Mouse (Mus musculus): ENCODE measurements around the gene Pip5k1b. TPM values are rescaled to one million over a fixed set of nuclear protein-coding genes. Genes with fewer than 3 reads are reported as not detected.

Pip5k1b gene
- total and polyA plus RNA-seq, 3 experiments, result 4.3 to 18.7 (median 14.2) TPM

DNA sequence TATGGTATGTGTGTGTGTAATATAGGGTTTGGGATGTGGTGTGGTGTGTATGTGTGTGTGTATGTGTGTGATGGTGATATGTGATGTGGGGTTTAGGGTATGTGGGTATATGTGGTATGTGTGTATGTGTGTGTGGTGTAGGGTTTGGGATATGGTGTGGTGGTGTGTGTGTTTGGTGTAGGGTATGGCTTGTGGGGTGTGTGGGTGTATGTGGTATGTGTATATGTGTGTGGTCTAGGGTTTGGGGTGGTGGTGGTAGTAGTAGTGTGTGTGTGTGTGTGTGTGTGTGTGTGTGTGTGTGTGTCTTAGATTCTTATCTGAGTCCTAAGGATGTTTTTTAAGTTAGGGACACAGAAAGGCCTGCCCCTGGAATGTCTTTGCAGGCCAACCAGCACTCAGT lies 37.3 kb downstream of the Pip5k1b start:
- DNase-seq, result no peak

DNA sequence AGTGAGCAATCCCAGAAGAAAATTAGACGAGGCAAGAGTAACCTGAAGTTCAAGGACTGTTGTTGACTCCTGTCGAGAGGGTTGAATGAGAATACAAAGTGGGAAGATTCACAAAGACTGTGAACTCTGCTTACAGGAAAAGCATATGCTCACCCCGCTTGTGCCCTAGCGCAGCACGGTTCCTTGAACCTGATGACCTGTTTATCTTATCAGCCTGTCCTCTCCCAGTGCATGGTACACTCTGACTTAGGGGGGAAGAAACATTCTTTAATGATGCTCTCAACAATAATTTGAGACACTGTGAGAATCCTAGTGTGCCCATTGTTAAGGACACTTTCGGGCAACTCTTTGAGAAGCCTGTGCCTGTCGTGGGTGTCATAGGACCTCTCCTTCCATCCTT lies 38.6 kb downstream of the Pip5k1b start:
- no peak for DNase-seq

DNA sequence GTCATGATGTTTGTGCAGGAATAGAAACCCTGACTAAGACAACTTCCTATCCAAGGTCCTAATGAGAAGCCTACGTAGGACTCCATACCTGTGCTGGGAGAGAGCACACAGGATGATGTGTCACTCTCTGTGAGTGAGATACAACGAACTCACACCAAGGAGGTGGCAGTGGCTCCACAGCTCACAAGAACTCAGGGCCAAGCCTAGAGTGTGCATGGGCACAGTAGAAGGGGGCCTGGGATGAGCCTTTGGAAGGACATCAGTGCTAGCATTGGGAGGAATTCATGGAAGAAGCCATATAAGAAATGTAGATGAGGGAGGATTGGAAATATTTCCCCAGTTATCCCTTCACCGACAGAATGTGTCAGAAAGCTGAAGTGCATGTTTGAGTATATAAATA lies 39.7 kb downstream of the Pip5k1b start:
- DNase-seq, result no peak

DNA sequence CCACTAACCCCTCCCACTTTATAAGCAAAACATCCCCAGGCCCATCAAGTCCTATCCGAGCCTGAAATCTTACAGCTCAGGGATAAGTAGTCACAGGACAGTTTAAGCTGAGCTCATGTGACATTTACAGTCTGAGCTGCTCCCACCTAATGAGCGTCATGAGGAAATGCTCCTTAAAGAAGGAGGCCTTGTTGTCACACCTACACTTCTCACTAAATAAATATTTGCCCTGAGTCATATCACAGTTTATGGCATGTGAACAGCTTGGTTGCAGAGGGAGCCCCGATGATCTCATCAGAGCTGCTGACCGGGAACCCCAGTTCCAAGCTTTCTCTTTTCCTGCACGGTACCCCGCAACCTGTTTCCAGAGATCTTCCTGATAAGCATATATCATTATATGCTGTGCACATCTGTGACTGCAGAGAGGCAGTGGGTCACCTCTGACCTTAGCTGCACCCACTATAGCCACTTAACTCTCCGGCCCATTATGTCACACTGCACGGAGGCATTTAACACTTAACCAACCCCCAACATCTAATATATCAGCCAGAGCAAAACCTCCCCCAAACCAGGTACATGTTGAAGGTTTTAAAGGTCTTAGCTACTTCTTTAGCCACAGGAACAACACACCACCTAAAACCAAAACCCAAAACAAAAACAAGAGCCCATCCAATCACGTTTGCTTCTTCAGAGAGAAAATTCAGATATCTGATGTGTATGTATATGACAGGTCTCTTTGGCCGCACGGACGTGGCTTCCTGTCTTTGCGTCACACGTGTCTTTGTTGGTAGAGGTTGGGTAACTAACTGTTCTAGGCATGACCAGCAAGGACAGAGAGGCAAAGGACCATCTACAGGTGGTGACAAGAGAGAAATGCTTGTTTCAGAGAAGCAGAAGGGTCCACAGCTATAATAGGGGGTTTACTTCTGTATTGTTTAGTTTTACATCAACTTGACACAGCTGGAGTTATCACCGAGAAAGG lies 40.7 kb downstream of the Pip5k1b start:
- DNase-seq, result no peak

DNA sequence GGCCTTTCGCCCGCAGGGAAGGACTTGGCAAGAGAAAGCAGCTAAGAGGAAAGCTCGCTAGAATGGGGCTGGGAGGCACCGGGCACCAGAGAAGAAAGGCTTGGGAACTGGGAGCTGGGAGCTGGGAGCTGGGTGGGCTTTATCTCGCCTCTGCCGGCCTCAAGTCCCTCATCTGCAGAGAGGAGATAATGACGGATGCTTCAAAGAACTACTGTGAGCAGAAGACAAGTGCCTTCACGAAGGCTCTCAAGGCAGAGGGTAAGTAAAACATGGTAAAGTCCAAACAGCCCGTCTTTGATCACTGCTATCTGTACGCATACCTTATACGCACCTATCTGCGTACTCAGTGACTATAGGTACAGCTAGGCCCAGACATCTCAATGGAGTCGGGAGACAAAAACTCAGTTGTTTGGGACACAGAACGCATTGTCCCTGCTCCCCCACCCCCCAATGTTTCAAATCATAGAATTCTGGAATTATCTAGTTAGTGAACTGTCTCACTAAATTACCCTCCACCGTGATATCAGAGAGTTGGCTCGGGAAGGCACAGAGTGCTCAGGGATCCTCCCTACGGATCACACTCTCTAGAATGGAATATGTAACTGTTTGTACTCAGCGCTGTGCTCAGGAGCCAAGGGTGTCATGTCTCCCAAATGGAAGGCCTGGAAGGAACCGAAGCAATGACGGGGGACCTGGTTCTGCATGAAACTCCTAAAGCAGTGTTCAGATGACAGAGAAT lies 42.4 kb downstream of the Pip5k1b start:
- DNase-seq, result no peak

DNA sequence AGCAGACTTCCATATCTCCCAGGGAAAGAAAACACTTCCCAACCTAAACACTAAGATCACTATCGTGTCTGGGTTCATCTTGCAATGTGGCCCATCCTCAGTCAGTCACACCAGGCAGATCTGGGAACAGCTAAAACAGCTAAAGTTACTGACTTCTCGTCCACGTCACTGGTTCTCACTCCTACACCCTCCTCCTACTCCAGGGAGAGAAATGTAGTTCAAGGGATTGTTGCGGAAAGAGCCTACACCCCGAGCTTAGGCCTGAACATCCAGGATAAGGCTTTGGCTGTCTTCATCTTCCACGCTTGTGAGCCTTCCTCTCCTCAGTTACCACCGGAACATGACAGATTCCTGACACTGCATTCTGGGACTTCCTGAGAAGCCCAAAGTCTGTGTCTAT lies 43.7 kb downstream of the Pip5k1b start:
- DNase-seq, result no peak

DNA sequence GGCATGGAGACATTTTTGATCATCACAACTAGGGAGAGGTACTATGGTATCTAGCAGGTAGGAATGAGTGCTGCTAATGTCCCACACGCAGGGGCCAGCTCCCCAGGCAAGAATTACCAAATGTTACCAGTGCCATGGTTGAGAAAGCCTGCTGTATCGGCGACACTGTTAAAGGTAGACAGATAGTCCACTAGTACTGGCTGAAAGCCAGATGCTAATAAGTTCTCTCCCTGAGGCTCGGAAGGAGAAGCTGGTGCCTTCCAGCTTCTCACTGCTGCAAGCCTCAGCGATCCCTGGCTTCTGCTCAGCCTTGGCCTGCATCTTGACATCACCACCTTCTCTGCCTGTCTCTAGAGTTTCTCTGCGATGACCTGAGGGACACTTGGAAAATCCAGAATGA lies 46.3 kb downstream of the Pip5k1b start:
- DNase-seq, result no peak

DNA sequence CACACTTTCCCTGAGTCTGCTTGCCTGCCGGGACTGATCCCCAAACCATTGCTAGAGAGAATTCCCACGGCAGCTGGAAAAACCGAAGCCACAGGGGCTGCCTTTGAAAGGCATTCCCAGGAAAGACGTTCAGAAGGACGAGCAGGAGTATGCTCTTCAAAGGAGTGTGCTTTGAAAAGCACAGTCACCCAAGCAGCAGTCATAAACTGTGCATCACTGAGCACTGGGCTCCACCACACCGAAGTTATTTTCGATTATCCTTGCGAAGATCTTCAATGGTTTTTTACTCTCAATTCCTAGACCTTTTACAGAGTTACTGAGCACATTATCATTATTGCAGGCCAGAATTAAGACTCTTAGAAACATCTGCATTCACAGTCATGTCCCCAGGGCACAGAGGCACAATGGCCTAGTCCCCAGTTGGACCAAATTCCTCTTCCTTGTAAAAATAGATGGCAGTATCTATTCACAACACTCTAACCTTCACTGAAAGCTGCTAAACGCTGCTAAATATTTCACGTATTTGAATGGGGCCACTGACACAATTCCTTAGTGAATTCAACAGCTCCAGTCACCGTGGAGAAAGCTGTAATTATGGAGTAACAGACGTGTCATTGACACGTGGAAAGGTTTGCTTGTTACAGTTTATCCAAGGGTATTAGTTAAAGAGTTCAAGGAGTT lies 47.4 kb downstream of the Pip5k1b start:
- no peak for DNase-seq

DNA sequence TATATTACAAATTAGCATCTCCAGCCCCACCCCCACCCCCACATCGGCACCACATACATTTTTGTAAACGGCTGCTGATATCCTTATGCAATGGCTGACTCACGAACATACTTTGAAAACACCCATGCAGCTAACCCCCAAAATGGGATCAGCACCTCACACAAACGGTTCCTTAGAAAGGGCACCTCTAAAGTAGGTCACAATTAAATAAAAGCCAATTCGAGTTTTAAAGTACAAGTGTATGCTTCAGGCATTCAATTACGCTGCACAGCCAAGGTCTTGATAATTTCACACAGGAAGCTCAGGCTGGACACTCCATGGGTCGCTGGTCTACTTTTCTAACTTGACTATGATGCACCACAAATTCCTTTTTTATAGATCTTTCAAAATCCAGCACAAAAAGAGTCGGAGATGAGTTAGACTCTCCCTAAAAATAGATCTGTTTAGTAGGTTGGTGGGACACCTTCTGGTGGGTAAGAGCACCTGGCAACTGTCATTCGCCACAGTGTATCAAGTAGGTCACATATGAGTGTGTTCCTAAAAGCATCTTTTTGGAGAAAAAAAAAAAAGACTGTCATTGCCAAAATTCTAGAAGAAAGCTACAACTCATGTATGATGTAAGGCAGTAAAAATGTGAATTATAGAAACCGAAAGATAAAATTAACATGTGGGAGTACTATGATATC lies 52.8 kb downstream of the Pip5k1b start:
- no peak for DNase-seq

DNA sequence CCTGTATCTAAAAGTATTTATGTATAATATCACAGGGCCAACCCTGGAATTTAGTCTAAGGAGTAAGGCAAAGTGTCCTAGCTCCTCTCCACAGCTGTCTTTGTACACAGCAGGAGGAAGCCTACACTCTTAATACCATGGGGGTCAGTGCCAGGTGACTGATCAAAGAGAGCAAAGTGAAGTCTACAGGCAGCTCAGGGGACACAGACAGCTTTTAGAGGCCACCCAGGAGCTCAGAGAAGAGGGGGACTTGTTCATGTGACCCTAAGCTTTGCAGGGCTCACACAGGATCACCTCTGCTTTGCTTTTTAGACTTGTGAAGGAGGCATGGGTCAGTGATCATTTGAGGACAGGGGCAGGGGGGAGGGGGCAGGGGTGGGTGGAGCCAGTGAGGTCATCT lies 54.1 kb downstream of the Pip5k1b start:
- no peak for DNase-seq

DNA sequence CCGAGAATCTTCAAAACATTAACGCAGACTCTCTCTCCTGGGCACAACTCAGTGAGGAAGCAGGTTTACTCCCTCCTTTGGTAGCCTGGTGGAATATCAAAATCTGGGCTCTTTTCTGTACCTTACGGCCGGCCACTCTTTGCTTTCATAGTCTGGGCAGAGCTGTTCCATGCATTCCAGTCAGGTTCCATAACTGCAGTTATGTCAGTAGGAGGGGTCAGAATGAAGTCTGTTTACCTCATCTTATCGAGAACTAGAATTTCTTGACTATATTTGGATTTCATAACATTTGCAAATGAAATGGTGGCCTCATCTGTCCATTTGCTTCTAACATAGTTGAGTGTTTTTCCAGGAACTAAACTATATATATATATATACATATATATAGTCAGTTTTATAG lies 55.2 kb downstream of the Pip5k1b start:
- DNase-seq, result no peak

DNA sequence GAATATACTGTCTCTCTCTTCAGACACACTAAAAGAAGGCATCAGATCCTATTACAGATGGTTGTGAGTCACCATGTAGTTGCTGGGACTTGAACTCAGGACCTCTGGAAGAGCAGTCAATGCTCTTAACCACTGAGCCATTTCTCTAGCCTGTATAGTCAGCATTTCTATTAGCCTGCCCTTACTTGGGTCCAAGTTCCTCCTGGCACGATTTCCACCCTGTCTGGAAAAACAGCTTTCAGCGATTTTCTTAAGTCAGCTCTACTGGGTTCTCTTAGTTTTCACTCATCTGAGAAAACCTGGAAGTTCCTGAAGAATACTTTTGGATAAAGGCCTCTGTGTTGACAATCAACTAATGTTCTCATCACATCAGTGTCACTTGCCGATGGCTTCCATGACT lies 56.4 kb downstream of the Pip5k1b start:
- DNase-seq, result no peak

DNA sequence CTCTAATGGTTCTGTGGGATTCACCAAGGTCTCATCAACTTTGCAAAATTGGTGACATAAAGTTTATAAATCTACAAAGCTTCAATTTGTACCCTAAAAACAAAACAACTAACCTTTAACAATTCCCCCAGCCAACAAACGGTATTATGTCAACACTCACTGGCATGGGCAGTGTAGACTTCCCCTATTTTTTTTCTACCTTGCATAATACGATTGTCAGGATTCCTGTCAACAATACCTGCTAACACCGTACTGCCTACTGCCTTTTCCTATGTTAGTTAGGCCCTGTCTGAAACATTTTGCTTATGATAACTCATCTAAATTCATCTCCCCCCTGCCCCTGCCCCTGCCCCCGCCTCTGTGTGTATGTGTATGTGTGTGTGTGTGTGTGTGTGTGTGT lies 61.8 kb downstream of the Pip5k1b start:
- no peak for DNase-seq

DNA sequence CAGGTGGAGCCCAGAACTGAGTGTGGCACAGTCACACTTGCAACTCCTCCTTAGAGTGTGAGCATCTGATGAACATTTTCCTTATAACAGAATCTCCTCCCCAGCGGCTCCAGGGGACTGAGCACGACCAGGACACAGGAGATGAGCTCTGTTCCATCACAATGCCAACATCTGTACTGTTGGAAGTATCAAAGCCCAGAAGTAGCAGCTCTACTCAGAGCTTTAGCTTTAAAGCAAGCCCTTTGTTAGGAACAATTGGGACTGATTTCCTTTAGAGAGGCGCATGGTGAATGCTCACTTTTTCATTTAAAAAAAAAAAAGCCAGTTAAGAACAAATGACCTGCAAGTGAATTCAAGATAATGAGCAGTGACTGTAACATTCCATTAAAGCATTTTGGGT lies 63.8 kb downstream of the Pip5k1b start:
- no peak for DNase-seq

DNA sequence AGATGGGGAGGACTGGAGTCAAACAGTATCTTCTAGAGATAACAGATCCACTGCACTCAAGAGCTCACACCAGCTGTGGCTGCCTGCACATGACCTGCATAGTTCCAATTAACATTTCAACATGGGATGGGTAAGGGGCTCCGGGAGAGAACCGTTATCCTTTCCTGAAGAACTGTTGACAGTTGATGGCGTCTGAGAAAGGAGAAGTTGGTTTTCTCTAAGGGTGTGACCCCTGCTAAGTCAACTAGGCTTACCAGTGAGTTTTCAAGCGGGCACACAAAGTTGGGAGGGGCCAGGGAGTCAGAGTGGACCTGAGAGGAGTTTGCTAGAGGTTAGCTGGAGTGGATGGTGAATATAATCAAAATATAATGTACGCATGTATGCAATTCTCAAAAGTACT lies 65.4 kb downstream of the Pip5k1b start:
- DNase-seq, result no peak

DNA sequence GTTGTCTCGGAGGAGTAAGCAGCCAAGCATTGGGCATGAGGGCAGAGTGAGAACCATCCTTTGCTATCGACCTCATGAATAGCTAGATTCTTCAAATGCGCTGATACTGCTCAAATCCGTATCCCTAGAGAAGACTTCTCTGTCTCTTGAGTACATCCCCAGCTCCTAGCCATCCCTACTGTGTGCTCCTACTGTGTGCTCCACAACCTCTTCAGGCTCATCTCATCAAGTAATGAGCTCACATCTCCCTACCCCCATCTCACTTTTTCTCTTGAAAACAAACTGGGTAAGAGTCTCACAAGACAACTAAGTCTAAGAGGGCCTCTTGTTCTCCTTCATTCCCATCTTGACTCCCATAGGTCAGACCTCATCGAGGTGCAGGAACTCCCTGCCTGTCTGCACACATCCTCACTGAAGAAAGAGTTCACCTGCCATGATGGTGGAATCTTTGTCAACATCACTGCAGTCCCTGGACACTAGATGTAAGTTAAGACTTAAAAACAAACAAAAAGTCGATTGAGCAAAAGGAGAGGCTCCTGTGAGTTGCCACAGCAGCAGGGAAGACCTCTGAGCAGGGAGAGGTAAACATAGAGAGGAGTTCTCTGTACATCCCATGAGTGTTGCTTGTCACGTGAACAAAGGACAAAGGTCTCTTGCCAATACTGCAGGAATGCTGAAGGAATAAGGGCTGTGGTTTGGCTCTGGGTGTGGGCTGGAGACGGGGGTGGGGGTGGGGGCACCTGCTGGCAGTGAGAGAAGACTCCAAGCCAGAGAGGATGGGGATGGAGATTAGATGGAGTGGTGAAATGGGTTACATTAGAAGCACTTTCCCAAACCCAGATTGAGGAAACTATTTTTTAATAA lies 69.0 kb downstream of the Pip5k1b start:
- DNase-seq, result no peak

DNA sequence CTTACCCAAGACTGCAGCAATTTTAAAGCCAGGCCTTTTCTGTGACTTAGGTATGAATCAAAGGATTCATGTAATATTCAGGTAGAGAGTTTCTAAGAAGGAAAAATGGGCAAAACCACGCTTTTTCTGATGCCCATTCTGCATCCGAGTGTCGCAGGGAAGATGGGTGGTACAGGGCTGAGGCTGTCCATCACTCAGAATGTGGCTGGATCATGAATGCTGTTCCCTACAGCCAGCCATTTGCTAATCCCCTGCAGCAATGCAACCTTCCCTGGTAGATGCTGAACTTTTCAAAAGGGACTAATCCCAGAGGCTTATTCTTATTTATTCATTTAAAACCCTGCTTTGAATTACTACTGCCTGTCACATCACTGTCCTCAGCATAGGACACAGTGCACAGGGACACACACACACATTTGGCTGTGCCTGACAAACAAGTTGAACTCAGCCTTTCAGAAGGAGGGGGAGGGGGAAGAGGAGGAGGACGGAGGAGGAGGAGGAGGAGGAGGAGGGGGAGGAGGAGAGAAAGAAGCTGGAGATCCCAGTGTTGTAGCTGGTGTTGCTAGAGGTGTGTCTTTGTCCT lies 71.0 kb downstream of the Pip5k1b start:
- DNase-seq, result no peak

DNA sequence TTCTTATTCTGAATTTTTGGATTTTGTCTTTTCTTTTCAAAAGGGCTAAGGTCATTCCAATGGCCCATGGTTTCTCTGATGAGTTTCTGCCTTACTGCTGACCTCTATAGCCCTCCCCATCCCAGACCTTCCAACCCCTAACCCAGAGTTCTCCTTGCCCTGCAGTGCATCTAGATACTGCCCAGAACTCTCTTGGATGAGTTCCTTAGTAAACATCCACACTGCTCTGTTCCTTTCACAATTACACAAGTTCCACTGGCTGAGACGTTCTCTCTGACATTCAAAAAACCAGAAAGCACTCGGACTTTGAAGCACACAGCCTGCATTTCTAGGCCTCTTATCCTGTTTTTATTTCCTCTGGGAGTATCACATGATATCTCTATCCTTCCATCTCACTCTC lies 74.8 kb downstream of the Pip5k1b start:
- DNase-seq, result no peak

DNA sequence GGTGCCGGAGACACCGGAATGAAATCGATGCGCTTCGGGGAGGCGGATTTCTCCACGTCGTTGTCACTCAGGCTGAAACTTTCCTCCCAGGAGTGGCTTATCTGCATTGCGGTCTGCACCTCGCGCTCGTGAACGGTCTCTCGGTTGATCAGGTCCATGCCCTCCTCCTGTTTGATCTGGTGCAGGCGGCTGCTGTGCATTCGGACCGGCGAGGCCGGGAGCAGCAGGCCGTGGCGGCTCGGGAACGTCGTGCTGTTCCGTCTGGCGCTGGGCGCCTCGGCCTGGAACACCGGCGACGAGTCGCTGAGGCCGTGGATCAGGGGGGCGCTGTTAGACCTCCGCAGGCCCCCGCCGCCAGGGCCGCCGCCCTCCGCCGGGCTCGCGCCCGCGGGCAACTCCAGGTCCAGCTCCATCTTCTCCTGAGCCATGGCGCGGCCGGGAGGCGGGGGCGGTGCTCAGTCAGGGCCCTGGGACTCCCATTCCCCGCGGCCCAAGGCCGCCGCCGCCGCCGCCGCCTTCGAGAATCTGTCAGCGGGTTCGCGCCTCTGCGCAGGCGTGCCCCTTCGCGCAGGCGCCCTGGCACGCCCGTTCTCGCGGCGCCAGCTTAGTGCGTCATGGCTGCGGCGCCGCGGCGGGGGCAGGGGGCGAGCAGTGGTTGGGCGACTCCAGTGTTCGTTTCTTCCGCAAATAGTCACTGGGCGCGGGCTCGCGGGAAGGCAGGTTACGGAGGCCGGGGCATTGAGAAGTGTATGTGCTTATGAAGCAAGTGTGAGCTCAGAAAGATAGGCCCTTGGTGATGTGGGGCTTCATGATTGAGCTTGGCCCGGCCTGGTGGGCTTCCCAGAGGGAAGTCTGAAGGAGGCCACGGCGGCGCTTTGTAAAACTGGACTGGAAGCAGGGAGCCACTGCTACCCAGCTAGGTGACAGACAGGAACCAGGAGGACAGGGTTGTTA lies 78.5 kb downstream of the Pip5k1b start, which contains the start of gene Fam122a:
Fam122a (minus strand) TSS at position 428 of the 954 bp plus-strand sequence.
- peak; percentile 96 for DNase-seq

Measured in adrenal gland, adult 2 months (tissue).